Mouse (Mus musculus): Measurements from ENCODE around the gene Vmn2r114.
"Not testable (repeated sequence)": the region's sequence is repeated elsewhere in the genome, so short reads cannot be mapped to it uniquely, and the experiment has no call there.

The Vmn2r114 gene

DNA sequence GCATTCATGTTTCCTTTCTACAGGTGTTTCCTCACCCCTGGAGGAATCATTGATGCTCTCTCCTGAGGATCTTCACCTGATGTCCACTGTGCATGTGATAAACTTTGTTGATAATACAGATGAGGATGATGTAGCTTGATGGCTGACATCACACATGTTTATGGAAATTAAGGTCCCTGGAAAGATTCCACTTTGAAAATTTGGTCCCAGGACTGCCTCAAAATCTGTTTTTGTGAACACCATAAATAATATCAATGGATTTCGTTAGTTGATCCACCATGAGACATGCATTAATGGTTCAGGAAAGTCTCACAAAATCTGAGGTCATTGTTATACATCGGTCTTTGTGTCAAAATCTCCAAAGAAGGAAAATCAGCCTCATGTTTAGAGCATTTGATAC, at the start of gene Vmn2r114:
Gene Vmn2r114, minus strand, starts transcription at position 101 of the 400 bp plus-strand sequence.
- DNase-seq, result not testable (repeated sequence)

DNA sequence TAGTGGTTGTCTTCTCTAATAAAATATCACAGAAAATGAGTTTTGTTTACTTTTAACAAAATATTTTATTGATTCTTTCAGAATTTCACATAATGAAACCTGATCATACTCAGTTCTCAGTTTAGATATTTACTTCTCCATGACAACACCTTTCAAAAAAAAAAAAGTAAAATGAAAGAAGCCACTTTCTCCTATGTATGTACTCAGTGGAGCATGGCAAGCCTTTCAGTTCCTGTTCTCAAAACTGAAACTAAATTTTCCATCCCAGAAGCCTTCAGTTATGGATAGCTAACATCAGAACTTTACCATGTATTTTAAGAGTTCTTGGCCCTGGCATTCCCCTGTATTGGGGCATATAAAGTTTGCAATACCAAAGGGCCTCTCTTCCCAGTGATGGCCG, 39.3 kb upstream of the Vmn2r114 start:
- no peak for DNase-seq

DNA sequence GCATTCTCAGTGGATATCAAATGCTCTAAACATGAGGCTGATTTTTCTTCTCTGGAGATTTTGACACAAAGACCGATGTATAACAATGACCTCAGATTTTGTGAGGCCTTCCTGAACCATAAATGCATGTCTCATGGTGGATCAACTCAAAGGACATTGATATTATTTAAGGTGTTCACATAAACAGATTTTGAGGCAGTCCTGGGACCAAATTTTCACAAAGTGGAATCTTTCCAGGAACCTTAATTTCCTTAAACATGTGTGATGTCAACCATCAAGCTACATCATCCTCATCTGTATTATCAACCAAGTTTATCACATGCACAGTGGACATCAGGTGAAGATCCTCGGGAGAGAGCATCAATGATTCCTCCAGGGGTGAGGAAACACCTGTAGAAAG, 31.1 kb upstream of the Vmn2r114 start, which contains the start of gene Vmn2r115:
Gene Vmn2r115, plus strand, starts transcription at position 301 of the 400 bp plus-strand sequence.
- DNase-seq, result not testable (repeated sequence)

DNA sequence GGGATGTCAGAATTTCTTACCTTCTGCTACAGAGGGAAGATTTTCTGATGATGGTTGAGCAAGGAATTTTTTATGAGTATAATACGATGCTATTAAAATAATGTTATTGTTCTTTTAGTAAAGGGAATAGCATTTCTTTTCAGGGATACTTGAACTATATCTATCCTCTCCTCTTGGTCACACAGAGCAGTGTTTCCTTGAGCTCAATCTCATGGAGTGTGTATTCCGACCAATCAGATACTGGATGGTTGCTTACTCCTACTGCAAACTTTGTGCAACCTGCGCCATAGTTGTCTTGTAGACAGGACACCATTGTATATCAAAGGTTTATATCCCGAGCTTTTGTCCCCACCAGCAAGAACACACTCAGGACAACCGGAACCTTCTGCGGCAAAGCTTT, 18.3 kb upstream of the Vmn2r114 start:
- no peak for DNase-seq
